Mouse (Mus musculus): ENCODE results near the gene Xdh.

DNA sequence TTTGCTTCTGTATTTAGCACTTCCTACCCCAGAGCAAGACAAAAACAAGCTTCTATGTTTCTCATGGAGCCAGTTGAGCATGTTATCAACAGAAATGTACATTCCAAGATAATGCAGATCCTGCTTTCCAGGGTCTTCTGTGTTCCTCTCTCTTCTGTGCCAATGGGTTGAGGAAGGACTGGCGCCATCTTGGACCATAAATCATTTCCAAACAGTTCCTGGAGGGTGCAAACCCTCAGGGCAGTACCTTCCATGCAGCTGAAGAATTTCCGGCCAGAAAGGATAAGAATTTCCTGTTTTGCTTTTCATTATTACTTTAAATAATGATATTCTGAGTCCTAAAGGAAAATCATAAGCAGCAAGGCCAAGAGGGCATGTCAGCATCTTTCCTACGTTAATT is 104.4 kb downstream of the Xdh start:
- no peak for TF ChIP-seq CTCF (IDR thresholded peaks at IDR 0.05; ENCODE audit: low read depth)
- no peak for TF ChIP-seq EP300 (IDR thresholded peaks at IDR 0.05; ENCODE audit: low read depth)

All from heart, postnatal 0 days (tissue).